In the genomic region with DNA sequence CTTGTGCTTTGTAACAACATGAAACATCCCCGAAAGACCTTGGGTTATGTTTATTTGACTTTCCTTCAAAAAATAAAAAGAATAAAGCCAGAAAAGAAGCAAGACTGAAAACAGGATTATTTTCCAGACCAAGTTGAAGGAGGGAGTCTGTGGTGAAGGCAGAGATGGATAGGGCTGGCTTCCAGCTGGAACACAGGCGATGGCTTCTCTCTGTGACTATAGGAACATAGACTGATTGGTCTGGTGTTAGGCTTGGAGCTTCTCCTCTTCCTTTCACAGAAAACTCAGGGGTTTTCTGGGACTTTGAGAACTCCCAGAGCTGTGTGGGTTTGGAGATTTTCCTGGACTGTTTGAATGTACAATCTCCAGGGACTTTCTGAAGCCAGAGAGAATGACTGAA, we compare ENCODE assay signal across 20 mouse cellular contexts.
DNase-seq lines count a peak whose midpoint lies in the region; ATAC-seq and TF ChIP-seq lines count a peak whose summit lies in the region.
"Had no signal": no experiment of that assay in that cellular context is flagged by ENCODE, and none has a peak within 500 bp of the region (broad histone marks: within the 10 kb centered on the region; RNA-seq: fewer than 3 reads in every experiment).

No protein-coding gene starts in this region.

- DNase-seq in limb, embryonic 14.5 days (ENCODE audit: low spot score), result peak; percentile 41
- no peak for DNase-seq in limb, embryonic 10.5 days (ENCODE audit: low spot score)
- peak; percentile 24 to 55 for DNase-seq in gastrocnemius, adult 8-10 months (ENCODE audit: low spot score in 2 of 2)
- peak; percentile 61 to 68 for DNase-seq in heart, postnatal 10 days
- no peak for DNase-seq in left cerebral cortex, adult 11 months (ENCODE audit: low spot score)
- no peak for DNase-seq in midbrain, embryonic 11.5 days (ENCODE audit: low spot score, missing footprints)
- DNase-seq: cerebellum, postnatal 14 days; kidney, adult 9 months; left cerebral cortex, postnatal 4 days; liver, embryonic 13.5 days; right cerebral cortex, postnatal 25 days; thymus, adult 18-20 months had no signal

- H3K9me3 ChIP-seq in limb, embryonic 14.5 days (ENCODE audit: control insufficient read depth, low read length), result no peaks in the 10 kb centered on the region
- H3K9me3 ChIP-seq in limb, embryonic 10.5 days (replicated peaks), result no peaks in the 10 kb centered on the region
- H3K9me3 ChIP-seq in embryonic facial prominence, embryonic 15.5 days (replicated peaks), result no peaks in the 10 kb centered on the region
- no peaks in the 10 kb centered on the region for H3K9me3 ChIP-seq in forebrain, embryonic 16.5 days (ENCODE audit: control insufficient read depth, low read length)
- no peaks in the 10 kb centered on the region for H3K9me3 ChIP-seq in midbrain, embryonic 11.5 days (ENCODE audit: control insufficient read depth, low read length)
- H3K9me3 ChIP-seq: forebrain, embryonic 15.5 days; hindbrain, embryonic 12.5 days; liver, embryonic 13.5 days; neural tube, embryonic 13.5 days had no signal

- intact Hi-C loops in heart, postnatal 10 days (cut with DNase I), result no loop called here

- H3K4me1 ChIP-seq in limb, embryonic 14.5 days (ENCODE audit: control insufficient read depth, insufficient read depth, low read length), result no peaks in the 10 kb centered on the region
- H3K4me1 ChIP-seq in limb, embryonic 10.5 days, result peaks cover 10% of the 10 kb centered on the region
- no peaks in the 10 kb centered on the region for H3K4me1 ChIP-seq in embryonic facial prominence, embryonic 15.5 days
- no peaks in the 10 kb centered on the region for H3K4me1 ChIP-seq in forebrain, embryonic 16.5 days (replicated peaks; ENCODE audit: control insufficient read depth, insufficient read depth, low read length)
- no peaks in the 10 kb centered on the region for H3K4me1 ChIP-seq in midbrain, embryonic 11.5 days (ENCODE audit: control insufficient read depth, insufficient read depth, low read length)
- H3K4me1 ChIP-seq: forebrain, embryonic 15.5 days; hindbrain, embryonic 12.5 days; liver, embryonic 13.5 days had no signal

- no peaks in the 10 kb centered on the region for H3K27me3 ChIP-seq in limb, embryonic 14.5 days (ENCODE audit: control insufficient read depth, insufficient read depth, low read length)
- no peaks in the 10 kb centered on the region for H3K27me3 ChIP-seq in limb, embryonic 10.5 days (ENCODE audit: low read depth, poor library complexity, severe bottlenecking)
- no peaks in the 10 kb centered on the region for H3K27me3 ChIP-seq in embryonic facial prominence, embryonic 15.5 days
- H3K27me3 ChIP-seq in forebrain, embryonic 16.5 days (replicated peaks; ENCODE audit: control insufficient read depth, insufficient read depth, low read length), result no peaks in the 10 kb centered on the region
- H3K27me3 ChIP-seq in midbrain, embryonic 11.5 days (ENCODE audit: control insufficient read depth, insufficient read depth, low read length), result no peaks in the 10 kb centered on the region
- H3K27me3 ChIP-seq: forebrain, embryonic 15.5 days; hindbrain, embryonic 12.5 days; liver, embryonic 13.5 days; neural tube, embryonic 13.5 days had no signal

- H3K27ac ChIP-seq in limb, embryonic 14.5 days (replicated peaks; ENCODE audit: low read depth, low read length), result no peak overlapping the region
- H3K27ac ChIP-seq in limb, embryonic 10.5 days, result no peak overlapping the region
- H3K27ac ChIP-seq in embryonic facial prominence, embryonic 15.5 days (replicated peaks), result no peak overlapping the region
- H3K27ac ChIP-seq in forebrain, embryonic 16.5 days (ENCODE audit: low read length), result no peak overlapping the region
- H3K27ac ChIP-seq in midbrain, embryonic 11.5 days (ENCODE audit: low read depth, low read length), result no peak overlapping the region
- H3K27ac ChIP-seq: forebrain, embryonic 15.5 days; hindbrain, embryonic 12.5 days; liver, embryonic 13.5 days; neural tube, embryonic 13.5 days had no signal

- no peaks in the 10 kb centered on the region for H3K36me3 ChIP-seq in limb, embryonic 14.5 days (ENCODE audit: control insufficient read depth, insufficient read depth, low read length)
- no peaks in the 10 kb centered on the region for H3K36me3 ChIP-seq in limb, embryonic 10.5 days
- no peaks in the 10 kb centered on the region for H3K36me3 ChIP-seq in embryonic facial prominence, embryonic 15.5 days
- H3K36me3 ChIP-seq in forebrain, embryonic 16.5 days (ENCODE audit: control insufficient read depth, insufficient read depth), result no peaks in the 10 kb centered on the region
- no peaks in the 10 kb centered on the region for H3K36me3 ChIP-seq in midbrain, embryonic 11.5 days (ENCODE audit: control insufficient read depth, insufficient read depth, low read length)
- H3K36me3 ChIP-seq: forebrain, embryonic 15.5 days; hindbrain, embryonic 12.5 days; liver, embryonic 13.5 days; neural tube, embryonic 13.5 days had no signal

- TF ChIP-seq POLR2A in limb, embryonic 14.5 days (IDR thresholded peaks at IDR 0.05; ENCODE audit: borderline replicate concordance, extremely low read depth, insufficient read depth, insufficient read length), result no peak

- no peak for ATAC-seq in limb, embryonic 14.5 days (ENCODE audit: low FRiP score, low read depth)
- peak; percentile 67; the same call in 1 of the 2 replicates for ATAC-seq in embryonic facial prominence, embryonic 15.5 days (ENCODE audit: insufficient number of reproducible peaks, low FRiP score, low TSS enrichment, low read depth)
- ATAC-seq in forebrain, embryonic 16.5 days, result no peak
- no peak for ATAC-seq in midbrain, embryonic 11.5 days (ENCODE audit: low FRiP score)
- ATAC-seq: forebrain, embryonic 15.5 days; inflammation-experienced regulatory T-cells, adult 6 months; lung, postnatal 0 days had no signal

- H3K4me3 ChIP-seq in limb, embryonic 14.5 days (replicated peaks; ENCODE audit: low read length), result no peak overlapping the region
- H3K4me3 ChIP-seq in limb, embryonic 10.5 days, result no peak overlapping the region
- H3K4me3 ChIP-seq in embryonic facial prominence, embryonic 15.5 days (replicated peaks), result no peak overlapping the region
- no peak overlapping the region for H3K4me3 ChIP-seq in forebrain, embryonic 16.5 days (replicated peaks; ENCODE audit: low read length)
- H3K4me3 ChIP-seq in midbrain, embryonic 11.5 days (ENCODE audit: low read depth, low read length), result no peak overlapping the region
- H3K4me3 ChIP-seq: erythroblast, embryonic 14.5 days; forebrain, embryonic 15.5 days; hindbrain, embryonic 12.5 days; liver, embryonic 13.5 days; neural tube, embryonic 13.5 days had no signal

- H3K9ac ChIP-seq in limb, embryonic 14.5 days (ENCODE audit: low read depth, low read length, severe bottlenecking), result no peak overlapping the region
- H3K9ac ChIP-seq in embryonic facial prominence, embryonic 15.5 days, result no peak overlapping the region
- no peak overlapping the region for H3K9ac ChIP-seq in forebrain, embryonic 16.5 days (replicated peaks; ENCODE audit: low read depth, low read length)
- no peak overlapping the region for H3K9ac ChIP-seq in midbrain, embryonic 11.5 days (ENCODE audit: low read length)
- H3K9ac ChIP-seq: forebrain, embryonic 15.5 days; hindbrain, embryonic 12.5 days; liver, embryonic 13.5 days; neural tube, embryonic 13.5 days had no signal

- WGBS in limb, embryonic 14.5 days, result 82% methylated on average over 2 of the region's 2 CpGs
- WGBS in limb, embryonic 10.5 days, result 93% methylated on average over 2 of the region's 2 CpGs
- 67% methylated on average over 2 of the region's 2 CpGs for WGBS in embryonic facial prominence, embryonic 15.5 days
- WGBS in forebrain, embryonic 16.5 days, result 92% methylated on average over 2 of the region's 2 CpGs
- 88% methylated on average over 2 of the region's 2 CpGs for WGBS in midbrain, embryonic 11.5 days

- H3K4me2 ChIP-seq in limb, embryonic 14.5 days (replicated peaks; ENCODE audit: low read depth, low read length, severe bottlenecking), result no peak overlapping the region
- no peak overlapping the region for H3K4me2 ChIP-seq in embryonic facial prominence, embryonic 15.5 days (replicated peaks)
- H3K4me2 ChIP-seq in forebrain, embryonic 16.5 days (ENCODE audit: low read length), result no peak overlapping the region
- H3K4me2 ChIP-seq in midbrain, embryonic 11.5 days, result no peak overlapping the region
- H3K4me2 ChIP-seq: forebrain, embryonic 15.5 days; hindbrain, embryonic 12.5 days; liver, embryonic 13.5 days; neural tube, embryonic 13.5 days had no signal

Comparison
In these comparisons a context has a peak if more than half of its experiments do, and no peak if none do; other contexts are left out.
1. DNase-seq: peak in limb, embryonic 14.5 days (single experiment), gastrocnemius, adult 8-10 months (2 of 2) and heart, postnatal 10 days (2 of 2); none in limb, embryonic 10.5 days (single experiment), left cerebral cortex, adult 11 months (single experiment) and midbrain, embryonic 11.5 days (single experiment).